Mouse (Mus musculus) kidney, postnatal 4 days (tissue): ENCODE results near the gene Gabbr2.

Source experiments
- DNase-seq, 2 experiments: peaks; one replicate each; pipeline ENCODE4 v3.0.0; 2021; ENCODE audit warnings: mixed read lengths in 2 of 2

The Gabbr2 gene

GRCm38 (mm10) chr4:46991016-46991958 is at the start of gene Gabbr2:
TSS of gene Gabbr2 (minus strand) at chr4:46991873.
- peak; percentile 33 to 38 for DNase-seq

DNA sequence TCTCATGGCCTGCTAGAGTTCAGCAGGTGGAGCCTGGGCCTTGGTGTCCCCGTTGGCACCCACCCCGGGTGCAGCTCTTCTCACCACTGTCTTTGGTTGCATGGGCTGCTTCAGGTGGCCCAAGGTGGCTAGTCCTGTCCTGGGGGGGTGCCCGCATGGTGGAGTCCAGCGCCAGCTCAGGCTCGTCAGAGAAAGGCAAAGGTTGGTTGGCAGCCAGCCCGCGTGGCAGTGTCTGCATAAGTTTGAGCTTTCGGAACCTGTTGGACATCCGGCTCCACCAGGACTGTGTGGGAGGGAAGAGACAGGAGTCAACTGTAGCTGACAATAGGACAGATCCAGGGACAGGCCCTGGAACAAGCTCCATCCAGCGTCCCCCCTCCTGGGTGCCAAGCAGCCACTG is 47.9 kb upstream of the Gabbr2 start:
- DNase-seq = peak; percentile 54 to 69

DNA sequence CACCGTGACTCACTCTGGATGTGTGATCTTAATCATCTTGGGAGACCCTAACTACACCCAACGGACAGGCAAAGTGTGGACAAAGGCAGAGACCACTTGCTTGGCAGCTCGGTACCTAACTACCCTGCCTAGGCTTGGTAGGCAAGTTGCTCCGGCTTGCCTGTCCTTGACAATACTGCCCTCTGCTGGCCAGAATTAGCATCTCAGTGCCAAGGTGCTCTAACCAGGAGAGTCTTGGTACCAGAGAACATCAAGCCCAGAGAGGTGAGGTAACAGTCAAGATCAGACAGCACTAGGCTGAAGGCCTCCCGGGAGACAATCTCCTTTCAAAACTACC is 45.6 kb upstream of the Gabbr2 start:
- peak; percentile 90 for DNase-seq

DNA sequence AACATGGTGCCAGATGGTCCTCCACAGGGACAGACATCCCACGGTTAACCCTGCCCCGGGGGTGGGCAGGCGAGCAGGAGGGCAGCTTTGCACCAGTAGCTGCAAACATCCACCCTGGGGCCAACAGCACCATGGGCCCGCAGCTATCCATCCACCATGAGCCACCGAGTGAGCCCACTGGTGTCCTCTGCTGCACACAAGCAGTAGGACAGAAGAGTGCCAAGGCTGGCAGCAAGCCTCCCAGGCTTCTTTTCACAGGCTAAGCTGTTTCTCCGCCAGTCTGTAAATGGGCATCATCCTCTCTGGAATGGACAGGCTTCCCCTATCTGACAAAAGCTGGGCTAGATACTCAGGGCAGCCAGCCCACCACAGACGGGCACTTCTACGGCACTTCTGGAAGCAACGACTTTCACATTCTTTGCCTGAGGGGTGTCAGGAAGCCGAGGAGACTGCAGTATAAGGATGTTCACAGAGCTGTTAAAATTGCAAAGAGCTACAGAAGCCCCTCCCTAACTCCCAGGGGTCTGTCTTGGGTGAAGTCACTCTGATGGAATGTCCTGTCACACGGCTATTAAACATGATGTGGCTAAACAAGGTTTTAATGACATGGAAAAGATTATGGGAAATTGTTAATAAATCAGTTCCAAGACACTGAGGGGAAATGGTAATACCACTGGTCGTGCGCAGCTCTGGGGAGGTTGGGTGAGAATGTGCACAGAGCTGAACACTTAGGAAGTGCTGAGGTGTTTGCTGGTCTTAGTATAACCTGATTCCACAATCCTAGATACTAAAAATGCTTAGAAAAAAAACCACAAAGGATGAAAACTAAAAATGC is 45.0 kb upstream of the Gabbr2 start:
- no peak for DNase-seq

DNA sequence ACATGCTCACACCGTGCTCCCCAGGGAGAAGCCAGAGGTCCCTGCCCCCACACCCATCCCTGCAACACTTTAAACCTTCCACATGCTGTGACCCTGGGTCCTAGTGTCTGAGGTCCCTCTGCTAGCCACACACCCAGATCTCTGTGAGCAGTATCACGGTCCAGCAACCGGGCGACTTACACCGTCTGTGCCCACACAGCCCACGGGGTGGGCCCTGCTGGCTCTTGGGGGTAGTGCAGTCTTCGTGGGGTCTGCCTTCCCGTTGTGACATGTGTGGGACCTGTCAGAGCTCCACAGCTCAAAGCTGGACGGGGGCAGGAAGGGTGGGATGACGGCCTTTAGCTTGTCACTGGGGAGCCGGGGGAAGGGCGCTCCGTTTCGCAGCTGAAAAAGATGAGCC is 43.9 kb upstream of the Gabbr2 start:
- DNase-seq = no peak

GRCm38 (mm10) chr4:47032171-47032570 is 40.5 kb upstream of the Gabbr2 start:
- DNase-seq = no peak

DNA sequence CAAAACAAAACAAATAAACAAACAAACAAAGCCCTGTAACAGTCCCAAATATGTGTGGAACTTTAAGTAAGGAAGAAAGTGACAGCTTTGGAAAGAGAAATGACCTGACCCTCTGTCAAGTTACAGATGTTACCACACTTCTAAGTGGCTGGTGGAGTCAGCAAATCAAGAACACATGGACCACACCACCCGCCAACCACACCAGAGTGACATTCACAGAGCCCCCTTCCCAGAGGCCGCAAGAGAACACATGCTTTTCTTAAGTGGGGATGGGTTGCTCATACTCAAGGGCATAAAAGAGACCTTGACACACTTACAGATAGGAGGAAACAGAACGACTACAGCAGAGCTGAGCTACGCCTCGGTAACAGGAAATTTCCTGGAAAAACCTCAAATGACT is 37.1 kb upstream of the Gabbr2 start:
- no peak for DNase-seq

DNA sequence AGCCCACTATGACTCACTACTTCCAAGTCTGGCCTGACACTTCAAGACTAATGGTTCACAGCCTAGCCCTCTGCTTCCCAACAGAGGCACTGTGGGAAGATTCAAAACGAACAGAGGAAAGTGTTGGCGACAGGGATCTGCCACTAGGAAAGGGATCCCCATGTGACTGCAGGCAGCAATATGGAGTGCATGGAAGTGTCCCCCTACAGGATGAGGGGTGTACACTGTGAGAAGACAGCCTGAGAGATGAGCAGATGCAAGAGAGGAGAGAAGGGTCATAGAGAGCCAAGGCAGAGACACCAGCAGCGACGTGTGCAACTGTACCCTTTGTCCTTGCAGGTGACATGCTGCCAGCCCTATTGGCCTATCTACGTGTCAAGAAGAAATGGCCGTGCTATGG is 32.3 kb upstream of the Gabbr2 start:
- no peak for DNase-seq

DNA sequence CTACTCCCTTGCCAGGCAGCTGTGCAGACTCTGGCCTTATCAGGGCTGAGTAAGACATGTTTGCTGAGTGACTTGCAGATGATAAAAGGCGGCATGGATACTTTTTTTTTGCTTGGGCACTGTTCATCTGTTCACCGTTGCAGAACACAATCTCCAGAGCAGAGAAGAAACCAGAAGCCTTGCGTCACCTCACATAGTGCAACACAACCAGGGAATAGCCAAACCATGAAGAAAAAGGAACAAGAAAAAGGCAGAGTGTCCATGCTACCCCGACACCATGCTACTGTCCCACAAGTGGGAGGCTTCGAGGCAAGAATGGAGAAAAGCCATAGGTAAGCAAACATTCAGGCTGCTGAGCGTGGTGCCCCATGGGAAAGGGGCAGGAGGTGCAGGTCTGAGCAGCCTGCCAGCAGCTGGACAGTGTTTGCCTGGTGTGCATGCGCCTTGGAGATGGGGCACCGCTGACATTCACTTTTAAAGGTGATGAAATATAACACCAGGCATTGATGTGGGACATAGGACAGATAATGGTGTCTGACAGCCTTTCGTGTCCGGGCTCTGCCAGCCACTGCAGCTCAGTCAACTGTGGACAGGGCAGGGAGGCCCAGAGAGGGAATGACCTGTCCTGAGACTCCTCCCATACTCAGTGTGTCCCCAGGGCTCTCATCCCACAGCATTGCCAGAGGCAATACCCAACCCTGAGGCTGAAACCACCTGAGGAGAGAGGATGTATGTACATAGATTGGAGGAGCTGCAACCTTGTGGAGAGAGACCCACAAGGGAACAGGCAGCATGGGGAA is 31.3 kb upstream of the Gabbr2 start:
- DNase-seq = no peak

DNA sequence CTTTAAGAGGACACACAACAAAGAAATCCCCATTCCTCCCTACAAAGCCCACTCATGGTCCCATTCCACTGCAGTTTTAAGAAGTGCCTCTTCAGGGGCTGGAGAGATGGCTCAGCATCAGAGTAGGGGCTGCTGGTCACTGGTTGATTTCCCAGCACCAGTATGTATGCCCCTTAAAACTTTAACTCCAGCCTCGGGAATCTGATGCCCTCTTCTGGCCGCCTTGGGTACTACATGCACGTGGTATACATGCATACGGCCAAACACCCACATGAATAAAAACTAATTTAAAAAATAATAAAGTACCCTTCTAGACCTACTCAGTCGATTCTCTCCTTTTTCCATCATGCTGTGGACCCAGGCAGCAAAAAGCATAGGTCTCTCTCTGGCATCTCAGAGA is 28.9 kb upstream of the Gabbr2 start:
- peak; percentile 83 to 84 for DNase-seq

- DNase-seq = peak in 1 of 2 experiments; percentile 27
These were observed 23.5 kb upstream of the Gabbr2 start for GRCm38 (mm10) chr4:47015156-47015555.

DNA sequence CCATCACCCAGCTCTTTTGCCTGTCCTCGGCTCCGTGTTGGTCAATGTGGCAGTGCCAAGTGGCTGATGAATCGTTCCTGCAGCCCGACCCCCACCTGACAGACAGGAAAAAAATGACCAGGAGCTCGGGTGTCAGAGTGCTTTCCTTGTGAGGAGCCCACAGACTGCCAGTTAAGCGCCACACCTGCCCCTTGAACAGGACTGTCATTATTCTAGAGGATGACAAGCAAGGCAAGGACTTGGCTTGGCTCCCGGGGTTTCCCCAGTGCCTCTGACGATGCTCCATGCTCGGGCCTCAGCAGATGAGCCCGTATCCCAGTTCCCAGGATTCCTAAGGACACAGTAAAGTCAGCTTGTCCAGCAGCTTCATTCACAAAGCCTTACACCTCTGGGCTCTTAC is 20.8 kb upstream of the Gabbr2 start:
- DNase-seq = peak; percentile 31 to 45

- DNase-seq = peak in 1 of 2 experiments; percentile 41
These were observed 18.9 kb upstream of the Gabbr2 start for GRCm38 (mm10) chr4:47010400-47011231.

- DNase-seq = no peak
These were observed 9.1 kb upstream of the Gabbr2 start for GRCm38 (mm10) chr4:47000626-47001395.

- DNase-seq = no peak
These were observed 6.3 kb upstream of the Gabbr2 start for GRCm38 (mm10) chr4:46997969-46998368.

GRCm38 (mm10) chr4:46992827-46993473 is 1.3 kb upstream of the Gabbr2 start:
- DNase-seq = peak; percentile 85 to 86

DNA sequence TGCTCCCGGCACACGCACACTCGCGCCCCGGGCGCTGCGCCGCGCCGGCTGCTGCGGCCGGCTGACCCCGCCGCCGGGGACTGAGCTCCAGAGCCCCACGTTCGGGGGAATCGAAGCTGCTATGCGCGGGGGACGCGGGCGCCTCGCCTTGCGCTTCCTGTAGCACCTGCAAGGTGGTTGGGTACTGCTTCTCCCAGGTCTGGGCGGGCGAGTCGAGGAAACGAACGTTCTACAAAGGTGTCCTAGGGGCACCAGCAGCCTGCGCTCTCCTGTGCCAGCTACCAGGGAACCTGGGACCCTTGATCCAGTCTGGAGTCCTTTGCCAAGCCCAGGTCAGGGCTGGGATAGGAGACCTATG is 265 bp upstream of the Gabbr2 start:
- DNase-seq = no peak

DNA sequence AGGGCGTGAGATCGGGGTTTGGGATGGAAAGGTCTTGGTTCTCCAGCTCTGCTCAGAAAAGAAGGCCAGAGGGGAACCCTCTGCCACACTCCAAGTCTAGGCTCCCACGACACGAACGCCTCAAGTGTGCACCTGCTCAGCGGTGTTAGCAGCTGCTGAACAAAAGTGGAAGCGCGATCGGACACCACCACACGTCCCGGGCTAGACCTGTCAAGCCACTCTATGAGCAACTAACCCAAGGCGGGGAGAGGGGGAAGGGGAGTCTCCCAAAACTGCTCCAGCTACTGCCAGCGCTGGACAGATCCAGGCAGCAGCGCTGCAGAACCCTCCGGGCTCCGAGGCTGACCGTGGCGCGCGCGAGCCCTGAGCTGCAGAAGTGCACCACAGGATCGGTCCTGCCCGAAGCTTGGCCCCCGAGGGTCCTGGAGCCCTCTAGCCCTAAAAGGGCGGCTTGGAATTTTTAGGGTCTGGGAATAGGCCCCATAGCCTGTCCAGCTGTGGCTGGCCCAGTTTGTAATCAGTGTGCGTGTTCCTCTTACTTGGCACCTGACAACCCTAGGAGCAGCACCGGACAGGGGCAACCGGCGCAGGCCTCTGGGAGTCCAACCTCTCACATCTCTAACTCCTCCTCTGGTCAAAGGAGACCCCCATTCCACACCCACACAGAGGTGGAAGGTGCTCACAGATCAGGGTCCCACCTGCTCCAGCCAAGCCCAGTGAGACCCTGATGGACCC is 1.2 kb downstream of the Gabbr2 start:
- peak; percentile 58 to 67 for DNase-seq

DNA sequence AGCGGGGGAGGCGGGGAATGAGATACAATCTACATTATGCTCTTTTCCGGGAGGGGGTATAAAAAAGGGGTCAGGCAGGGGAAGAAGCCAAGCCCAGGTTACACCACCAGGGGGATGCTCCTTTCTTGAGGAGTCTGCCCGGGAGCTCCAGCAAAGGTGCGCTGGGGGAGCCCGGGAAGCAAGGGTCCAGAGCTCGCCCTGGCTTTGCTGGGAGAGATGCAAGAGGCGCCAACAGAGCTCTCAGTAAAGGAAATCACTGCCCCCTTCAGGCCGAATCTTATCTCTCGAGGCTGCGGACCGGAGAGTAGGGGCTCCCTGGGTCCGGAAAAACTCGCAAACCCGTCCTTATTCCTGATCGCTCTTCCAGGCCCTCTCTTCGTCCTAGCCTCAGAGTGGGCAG is 1.8 kb downstream of the Gabbr2 start:
- DNase-seq = peak; percentile 40 to 57

- no peak for DNase-seq
These were observed 2.8 kb downstream of the Gabbr2 start for GRCm38 (mm10) chr4:46988824-46989223.
